Comparison of ENCODE assay signal across 11 mouse cellular contexts in genomic region chr8:90346138-90346879, GRCm38 (mm10). TPM values are rescaled to one million over a fixed set of nuclear protein-coding genes. Genes with fewer than 3 reads are reported as not detected.
DNase-seq lines count a peak whose midpoint lies in the region; ATAC-seq and TF ChIP-seq lines count a peak whose summit lies in the region.
"Had no signal": no experiment of that assay in that cellular context is flagged by ENCODE, and none has a peak within 500 bp of the region (broad histone marks: within the 10 kb centered on the region; RNA-seq: fewer than 3 reads in every experiment).

No protein-coding gene starts in this region.

- H3K27me3 ChIP-seq in kidney, adult 2 months (replicated peaks; ENCODE audit: control insufficient read depth, insufficient read depth, low read length), result no peaks in the 10 kb centered on the region; the same call in 1 of the 2 replicates
- peaks cover 4% of the 10 kb centered on the region; the same call in 1 of the 2 replicates for H3K27me3 ChIP-seq in embryonic facial prominence, embryonic 15.5 days
- no peaks in the 10 kb centered on the region for H3K27me3 ChIP-seq in intestine, embryonic 14.5 days (replicated peaks; ENCODE audit: control insufficient read depth, insufficient read depth, low read length)
- H3K27me3 ChIP-seq in neural tube, embryonic 13.5 days, result no peaks in the 10 kb centered on the region; the same call in 1 of the 2 replicates
- H3K27me3 ChIP-seq: CH12.LX had no signal

- peak overlapping the region; percentile 5; the same call in 1 of the 2 replicates for H3K27ac ChIP-seq in kidney, adult 2 months (ENCODE audit: insufficient read depth, low read depth, low read length)
- H3K27ac ChIP-seq in embryonic facial prominence, embryonic 15.5 days (replicated peaks), result no peak overlapping the region
- no peak overlapping the region for H3K27ac ChIP-seq in intestine, embryonic 14.5 days (ENCODE audit: low read depth)
- peak overlapping the region; percentile 99 for H3K27ac ChIP-seq in neural tube, embryonic 13.5 days (replicated peaks)

- no peaks in the 10 kb centered on the region for H3K9me3 ChIP-seq in embryonic facial prominence, embryonic 15.5 days (replicated peaks)
- no peaks in the 10 kb centered on the region for H3K9me3 ChIP-seq in intestine, embryonic 14.5 days (ENCODE audit: control insufficient read depth, low read length)
- H3K9me3 ChIP-seq in neural tube, embryonic 13.5 days, result no peaks in the 10 kb centered on the region

- ATAC-seq in embryonic facial prominence, embryonic 15.5 days (ENCODE audit: insufficient number of reproducible peaks, low FRiP score, low TSS enrichment, low read depth), result no peak
- no peak for ATAC-seq in intestine, embryonic 14.5 days (replicated peaks; ENCODE audit: low FRiP score, low TSS enrichment, low read depth)
- ATAC-seq in neural tube, embryonic 13.5 days (ENCODE audit: low read depth), result no peak
- ATAC-seq in inflammation-experienced regulatory T-cells, adult 6 months, result no peak
- no peak for ATAC-seq in monocyte, adult 5-6 weeks (replicated peaks; ENCODE audit: insufficient number of reproducible peaks, low FRiP score, low TSS enrichment, poor library complexity, severe bottlenecking)

- no peak for TF ChIP-seq POLR2A in kidney, adult 2 months (IDR thresholded peaks at IDR 0.05; ENCODE audit: low read depth, low read length)

- no peak for TF ChIP-seq CTCF in kidney, adult 2 months (conservative IDR thresholded peaks at IDR 0.05; ENCODE audit: insufficient read depth, insufficient read length, low read depth, low read length)

- 43% methylated on average over 13 of the region's 13 CpGs for WGBS in kidney, adult 2 months
- 37% methylated on average over 13 of the region's 13 CpGs for WGBS in embryonic facial prominence, embryonic 15.5 days
- WGBS in intestine, embryonic 14.5 days, result 33% methylated on average over 13 of the region's 13 CpGs
- WGBS in neural tube, embryonic 13.5 days, result 11% methylated on average over 13 of the region's 13 CpGs

- no peaks in the 10 kb centered on the region; the same call in 1 of the 2 replicates for H3K4me1 ChIP-seq in kidney, adult 2 months (ENCODE audit: control insufficient read depth, insufficient read depth, low read length)
- peaks cover 22% of the 10 kb centered on the region for H3K4me1 ChIP-seq in embryonic facial prominence, embryonic 15.5 days
- peaks cover 25% of the 10 kb centered on the region for H3K4me1 ChIP-seq in intestine, embryonic 14.5 days (replicated peaks; ENCODE audit: control insufficient read depth, insufficient read depth, low read length)
- peaks cover 51% of the 10 kb centered on the region for H3K4me1 ChIP-seq in neural tube, embryonic 13.5 days (replicated peaks)

- no peaks in the 10 kb centered on the region for H3K36me3 ChIP-seq in kidney, adult 2 months (ENCODE audit: control insufficient read depth, insufficient read depth, low read length)
- H3K36me3 ChIP-seq in embryonic facial prominence, embryonic 15.5 days, result no peaks in the 10 kb centered on the region
- no peaks in the 10 kb centered on the region for H3K36me3 ChIP-seq in intestine, embryonic 14.5 days (ENCODE audit: control insufficient read depth, insufficient read depth, low read length)
- H3K36me3 ChIP-seq in neural tube, embryonic 13.5 days, result no peaks in the 10 kb centered on the region

- no peak overlapping the region for H3K9ac ChIP-seq in embryonic facial prominence, embryonic 15.5 days
- H3K9ac ChIP-seq in intestine, embryonic 14.5 days (ENCODE audit: low read length), result peak overlapping the region; percentile 83
- peak overlapping the region; percentile 97 for H3K9ac ChIP-seq in neural tube, embryonic 13.5 days

- no peak for DNase-seq in kidney, adult 2 months
- no peak for DNase-seq in kidney, postnatal 10 days
- DNase-seq in intestine, embryonic 14.5 days (ENCODE audit: low spot score), result no peak
- DNase-seq in ovary, postnatal 36 days (ENCODE audit: low spot score), result no peak
- DNase-seq: adrenal gland, postnatal 14 days had no signal

- H3K4me3 ChIP-seq in kidney, adult 2 months (ENCODE audit: insufficient read depth, low read depth, low read length), result peak overlapping the region; percentile 48
- peak overlapping the region; percentile 67 for H3K4me3 ChIP-seq in embryonic facial prominence, embryonic 15.5 days (replicated peaks)
- peak overlapping the region; percentile 65 for H3K4me3 ChIP-seq in intestine, embryonic 14.5 days (ENCODE audit: low read depth, low read length)
- peak overlapping the region; percentile 82 for H3K4me3 ChIP-seq in neural tube, embryonic 13.5 days
- H3K4me3 ChIP-seq: myocyte had no signal

- H3K4me2 ChIP-seq in embryonic facial prominence, embryonic 15.5 days (replicated peaks), result peak overlapping the region; percentile 92
- H3K4me2 ChIP-seq in intestine, embryonic 14.5 days (ENCODE audit: low read length), result peak overlapping the region; percentile 73
- peak overlapping the region; percentile 75 for H3K4me2 ChIP-seq in neural tube, embryonic 13.5 days

RNA-seq across cellular contexts. Expression of gene Tox3, which starts 1.8 kb away (rescaled TPM):
- polyA plus RNA-seq in kidney, adult 2 months (2012; rRNA removed), result 8.9 and 11.2 TPM in 2 replicates
- polyA plus RNA-seq in embryonic facial prominence, embryonic 15.5 days (2015; fragmentation: Nextera tagmentation; extraction: Ambion mirVana), result 4.8 and 5.7 TPM in 2 replicates
- polyA plus RNA-seq in intestine, embryonic 14.5 days (2014; fragmentation: Nextera tagmentation; extraction: Ambion mirVana), result 6.1 and 8.5 TPM in 2 replicates
- 35.3 and 39.2 TPM in 2 replicates for polyA plus RNA-seq in neural tube, embryonic 13.5 days (2015; fragmentation: Nextera tagmentation; extraction: Ambion mirVana)
- not detected for polyA plus RNA-seq in inflammation-experienced regulatory T-cells, adult 6 months (2017; shearing (Covaris generic))
- not detected in 3 replicates for total RNA-seq in monocyte, adult 5-6 weeks (2017)
- total RNA-seq: CH12.LX had no signal
- polyA plus RNA-seq: myocyte had no signal

Comparison
In these comparisons a context has a peak if more than half of its experiments do, and no peak if none do; other contexts are left out.
1. H3K27ac ChIP-seq: peak in kidney, adult 2 months (single experiment) and neural tube, embryonic 13.5 days (single experiment); none in embryonic facial prominence, embryonic 15.5 days (single experiment) and intestine, embryonic 14.5 days (single experiment).
2. Peak in every context shown above with its lines, with median percentiles within 50 percentile points of each other: H3K4me3 ChIP-seq and H3K4me2 ChIP-seq.